Mouse (Mus musculus) gastrocnemius, postnatal 14 days (tissue): ENCODE results near the gene Gm28553. TPM values are rescaled to one million over a fixed set of nuclear protein-coding genes. Genes with fewer than 3 reads are reported as not detected.
"Not testable (repeated sequence)": the region's sequence is repeated elsewhere in the genome, so short reads cannot be mapped to it uniquely, and the experiment has no call there.

Experiments
- DNase-seq: peaks from one replicate; pipeline ENCODE4 v3.0.0; 2021; ENCODE audit warnings: mixed read lengths
- intact Hi-C: fragments of 180-260 bp; cut with DNase I; formaldehyde crosslinking; loops from one replicate; pipeline ENCODE4 v1.15.1; 2025; ENCODE audit warnings: low total_unique reads
- long read RNA-seq, 2 experiments: library from polyadenylated mRNA; stranded (forward); transcript quantifications; one replicate each; pipeline ENCODE4 v2.0.0; 2021
- total RNA-seq, 2 experiments: library from RNA; stranded (reverse); gene quantifications; 2 replicates each; pipeline ENCODE4 v1.2.3; 2021

Gm28553 gene
- not detected for total RNA-seq
- long read RNA-seq, experiment 1, result 0 reads
- long read RNA-seq, experiment 2, result 0 reads

GRCm38 (mm10) chrY:48856197-48856596 is at the start of gene Gm28553:
TSS of gene Gm28553 (plus strand) at chrY:48856497.
- intact Hi-C loops, DNase-seq: not testable (repeated sequence)
